Mouse (Mus musculus): ENCODE data around the gene Limd1.

Gene Limd1

DNA sequence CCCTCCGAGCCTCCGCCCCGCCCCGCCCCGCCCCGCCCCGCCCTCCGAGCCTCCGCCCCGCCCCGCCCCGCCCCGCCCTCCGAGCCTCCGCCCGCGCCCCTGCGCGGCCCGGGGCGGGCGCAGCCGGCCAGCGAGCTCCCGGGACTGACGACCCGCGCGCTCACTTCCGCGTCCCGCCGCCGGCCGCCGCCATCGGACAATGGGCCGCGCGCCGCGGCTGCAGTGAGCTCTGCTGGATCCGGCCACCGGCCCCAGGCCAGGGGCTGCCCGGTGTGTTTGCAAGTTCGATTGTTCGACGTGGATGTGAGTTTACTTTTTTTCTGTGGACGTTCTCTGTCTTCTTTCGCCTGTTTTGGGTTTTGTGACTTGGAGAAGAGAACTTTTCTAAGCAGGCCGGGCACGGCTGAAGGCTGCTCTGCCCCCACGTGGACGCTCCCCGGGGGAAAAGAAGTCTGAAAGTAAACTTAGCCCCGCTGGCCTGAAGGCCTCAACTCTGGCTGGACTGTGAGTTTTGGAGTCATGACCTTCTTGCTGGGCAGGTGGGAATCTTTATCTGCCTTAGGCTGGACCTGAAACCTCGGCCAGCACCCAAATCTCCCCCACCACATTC is at the start of gene Limd1:
Gene Limd1, plus strand, starts transcription at position 121 of the 610 bp plus-strand sequence.
- DNase-seq (ENCODE audit: low spot score in 2 of 2): peak; percentile 51 to 57

DNA sequence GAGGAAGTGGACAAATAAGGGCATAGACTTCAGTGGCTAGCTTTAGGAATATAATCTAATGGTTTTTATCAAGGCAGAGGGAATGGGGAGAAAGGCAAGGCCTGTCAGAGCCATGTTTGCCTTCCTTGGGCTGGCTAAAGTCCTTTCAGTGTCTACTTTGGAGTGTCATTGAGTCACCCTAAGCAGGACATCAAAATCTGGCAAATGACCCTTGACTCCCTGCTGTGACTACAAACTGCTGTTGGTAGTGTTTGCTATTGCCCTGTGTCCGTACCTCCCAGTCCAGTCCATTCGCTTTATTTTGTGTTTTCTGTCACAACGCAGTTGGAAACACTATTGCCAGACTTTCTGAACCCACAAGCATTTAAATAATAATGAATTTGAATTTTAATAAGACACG is 48.6 kb upstream of the Limd1 start:
- no peak for DNase-seq (ENCODE audit: low spot score in 2 of 2)

- no peak for DNase-seq (ENCODE audit: low spot score in 2 of 2)
Observed at GRCm38 (mm10) chr9:123430973-123431372, 47.5 kb upstream of the Limd1 start.

GRCm38 (mm10) chr9:123438223-123438622 is 40.3 kb upstream of the Limd1 start:
- no peak for DNase-seq (ENCODE audit: low spot score in 2 of 2)

DNA sequence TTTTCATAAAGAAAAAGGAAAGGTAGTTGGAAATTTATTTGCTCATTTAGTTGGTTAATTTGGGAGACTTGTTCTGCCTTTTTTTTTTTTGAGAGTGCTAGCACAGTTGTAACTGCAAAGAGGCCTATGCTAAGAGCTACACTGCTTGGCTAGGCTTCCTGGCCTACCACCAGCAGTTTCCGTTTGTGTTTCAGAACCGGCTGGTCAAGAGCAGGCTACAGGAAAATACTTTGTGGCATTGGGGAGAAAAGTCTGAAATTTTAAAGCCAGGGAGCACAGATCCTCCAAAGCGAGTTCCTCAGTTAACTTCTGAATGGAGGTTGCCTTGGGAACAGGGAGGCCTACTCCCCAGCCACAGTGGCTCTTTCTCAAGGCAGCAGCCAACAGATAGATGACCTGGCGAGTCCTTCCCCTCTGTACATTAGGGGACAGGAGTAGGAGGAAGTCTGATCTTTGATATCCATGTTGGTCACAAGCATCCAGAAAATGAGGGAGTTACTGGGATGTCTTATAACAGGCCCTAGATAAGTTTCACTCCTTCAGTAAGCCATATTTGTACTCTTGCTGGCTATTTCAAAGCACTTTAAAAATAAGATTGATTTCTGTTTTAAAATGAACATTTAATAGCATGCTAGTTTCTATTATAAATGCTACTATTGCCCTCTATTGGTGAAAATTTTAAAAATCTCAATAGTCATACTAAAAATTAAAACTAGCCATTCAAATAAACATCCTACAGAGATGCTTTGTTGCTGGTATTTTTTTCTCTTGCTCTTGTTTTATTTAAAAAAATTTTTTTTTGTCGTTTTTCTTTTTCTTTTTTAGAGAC is 38.1 kb upstream of the Limd1 start:
- DNase-seq (ENCODE audit: low spot score in 2 of 2): no peak

- peak; percentile 15 to 37 for DNase-seq (ENCODE audit: low spot score in 2 of 2)
Observed at GRCm38 (mm10) chr9:123447101-123447500, 31.4 kb upstream of the Limd1 start.

GRCm38 (mm10) chr9:123448594-123448993 is 29.9 kb upstream of the Limd1 start:
- DNase-seq (ENCODE audit: low spot score in 2 of 2): no peak

DNA sequence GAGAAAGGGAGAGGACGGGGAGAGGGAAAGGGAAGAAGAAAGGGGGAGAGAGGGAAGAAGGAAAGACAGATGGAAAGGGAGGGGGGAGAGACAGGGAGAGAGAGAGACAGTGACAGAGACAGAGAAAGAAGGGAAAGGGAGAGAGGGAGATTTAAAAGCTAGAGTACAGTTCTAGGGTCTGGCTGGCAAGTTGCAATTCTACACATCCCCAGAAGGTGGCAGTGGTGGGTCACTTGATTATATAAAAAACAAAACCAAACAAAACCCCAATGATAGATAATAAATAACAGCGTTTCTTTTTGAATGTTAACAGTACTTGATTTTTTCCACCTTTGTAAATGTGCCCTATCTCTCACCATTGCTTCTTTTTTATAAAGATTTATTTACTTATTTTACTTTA is 28.3 kb upstream of the Limd1 start:
- DNase-seq (ENCODE audit: low spot score in 2 of 2): peak; percentile 14 to 61

DNA sequence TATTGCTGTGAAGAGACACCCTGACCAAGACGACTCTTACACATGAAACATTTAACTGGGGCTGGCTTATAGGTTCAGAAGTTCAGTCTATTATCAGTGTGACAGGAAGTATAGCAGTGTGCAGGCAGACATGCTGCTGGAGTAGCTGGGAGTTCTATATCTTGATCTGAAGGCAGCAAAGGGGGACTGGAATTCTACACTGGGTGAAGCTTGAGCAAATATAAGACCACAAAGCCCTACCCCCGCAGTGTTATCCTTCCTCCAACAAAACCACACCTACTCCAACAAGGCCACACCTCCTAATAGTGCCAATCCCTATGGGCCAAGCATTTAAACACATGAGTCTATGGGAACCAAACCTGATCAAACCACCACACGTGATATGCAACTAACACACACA is 26.7 kb upstream of the Limd1 start:
- no peak for DNase-seq (ENCODE audit: low spot score in 2 of 2)

DNA sequence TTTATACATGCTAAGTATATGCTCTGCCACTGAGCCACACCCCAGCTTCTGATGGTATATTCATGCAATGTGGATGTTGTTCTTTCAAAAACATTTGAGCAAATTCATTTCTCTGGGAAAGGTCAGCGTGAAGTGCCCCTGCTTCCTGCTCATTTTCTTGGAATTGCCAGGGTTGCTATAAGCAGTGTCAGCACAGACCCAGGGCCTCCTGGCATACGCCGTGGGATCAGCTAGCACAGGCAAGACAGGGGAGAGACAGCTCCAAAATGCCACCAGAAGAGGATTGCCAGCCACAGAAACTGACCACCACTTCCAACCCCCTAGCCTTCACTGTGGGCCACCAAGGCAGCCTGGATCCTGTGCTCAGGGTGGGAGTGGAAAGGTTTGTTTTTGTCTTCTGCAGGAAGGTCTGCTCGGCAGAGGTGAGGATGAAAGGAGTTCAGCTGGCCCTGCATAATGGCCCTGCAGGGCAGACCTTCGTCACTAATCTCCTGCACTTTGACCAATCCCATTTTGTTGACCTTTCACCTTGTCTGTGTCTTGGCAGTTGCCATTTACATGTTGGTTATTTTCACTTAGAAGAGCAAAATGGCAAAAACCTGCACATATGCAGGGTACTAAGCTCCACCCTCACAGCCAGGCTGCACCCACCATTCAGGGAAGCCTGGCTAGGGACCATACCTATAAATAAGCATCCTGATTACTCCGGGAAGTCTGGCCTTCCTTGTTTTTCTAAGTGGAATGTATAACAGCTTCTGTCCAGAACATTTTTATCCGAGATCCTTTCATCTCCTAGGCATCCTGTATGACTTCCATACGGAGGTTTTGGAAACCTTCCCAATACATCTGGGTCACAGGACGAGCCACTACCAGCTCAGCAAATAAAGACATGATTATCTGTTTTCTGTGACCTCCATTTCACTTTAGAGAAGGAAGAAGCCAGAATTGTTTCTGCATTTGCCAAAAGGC is 21.6 kb upstream of the Limd1 start:
- no peak for DNase-seq (ENCODE audit: low spot score in 2 of 2)

GRCm38 (mm10) chr9:123457603-123458002 is 20.9 kb upstream of the Limd1 start:
- DNase-seq (ENCODE audit: low spot score in 2 of 2): no peak

- no peak for DNase-seq (ENCODE audit: low spot score in 2 of 2)
Observed at GRCm38 (mm10) chr9:123467141-123467620, 11.3 kb upstream of the Limd1 start.

GRCm38 (mm10) chr9:123468406-123469085 is 10.0 kb upstream of the Limd1 start:
- no peak for DNase-seq (ENCODE audit: low spot score in 2 of 2)

DNA sequence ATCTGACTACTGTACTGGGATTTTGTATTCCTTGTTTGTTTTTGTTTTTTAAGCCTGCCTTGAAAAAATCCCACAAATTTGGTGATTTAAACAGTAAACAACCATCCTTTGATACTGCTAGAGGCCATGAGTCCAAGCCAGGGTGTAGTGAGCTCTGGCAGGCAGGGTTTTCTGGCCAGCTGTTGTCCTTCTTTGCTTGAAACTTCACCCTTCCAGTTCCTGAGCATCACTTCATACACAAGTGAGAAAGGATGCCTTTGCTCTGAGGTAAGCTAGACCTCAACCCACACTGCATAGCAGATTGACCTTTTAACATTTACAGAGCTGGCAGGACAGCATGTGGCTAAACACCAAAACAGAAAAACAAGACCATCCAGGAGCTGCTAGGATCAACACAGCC is 9.4 kb upstream of the Limd1 start:
- DNase-seq (ENCODE audit: low spot score in 2 of 2): no peak

- DNase-seq (ENCODE audit: low spot score in 2 of 2): no peak
Observed at GRCm38 (mm10) chr9:123473377-123473776, 5.1 kb upstream of the Limd1 start.

DNA sequence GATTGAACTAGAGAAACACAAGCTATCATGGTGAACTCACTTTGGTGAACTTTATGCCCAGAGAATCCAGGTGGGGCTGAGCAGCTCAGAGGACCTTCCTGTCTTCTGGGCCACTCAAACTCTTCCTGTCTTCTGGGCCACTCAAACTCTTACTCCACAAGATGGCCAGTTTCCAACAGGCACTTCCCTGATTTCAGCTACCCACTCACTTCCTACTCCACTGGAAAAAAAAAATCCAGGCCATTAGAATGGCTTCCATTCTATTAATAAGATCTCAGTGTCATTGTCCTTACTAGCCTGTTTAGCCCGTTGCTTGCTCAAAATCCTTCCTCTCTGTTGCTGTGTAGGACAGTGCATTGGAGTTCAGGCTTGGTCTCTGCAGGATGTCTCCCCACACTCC is 2.9 kb upstream of the Limd1 start:
- no peak for DNase-seq (ENCODE audit: low spot score in 2 of 2)

GRCm38 (mm10) chr9:123478031-123478585 is 398 bp upstream of the Limd1 start:
- DNase-seq (ENCODE audit: low spot score in 2 of 2): peak in 1 of 2 experiments; percentile 42

- DNase-seq (ENCODE audit: low spot score in 2 of 2): peak; percentile 11 to 25
Observed at GRCm38 (mm10) chr9:123479196-123479669, 727 bp downstream of the Limd1 start.

- DNase-seq (ENCODE audit: low spot score in 2 of 2): no peak
Observed at GRCm38 (mm10) chr9:123479876-123480252, 1.4 kb downstream of the Limd1 start.

- DNase-seq (ENCODE audit: low spot score in 2 of 2): peak in 1 of 2 experiments; percentile 12
Observed at GRCm38 (mm10) chr9:123480253-123480921, 1.9 kb downstream of the Limd1 start.
